Mouse (Mus musculus) brain, embryonic 14.5 days (tissue): Measurements from ENCODE around the gene Heatr6.

Experiments used
- CTCF ChIP-seq: fragments of 200-500 bp; IDR thresholded peaks from 2 replicates; pipeline ENCODE4 v1.5.1; 2012; ENCODE audit warnings: inconsistent platforms, mild to moderate bottlenecking, moderate library complexity, borderline replicate concordance; ENCODE audit not compliant: insufficient read depth, insufficient read length; ENCODE audit errors: extremely low read depth
- POLR2A ChIP-seq: fragments of 200-500 bp; IDR thresholded peaks from 2 replicates; pipeline ENCODE4 v1.6.1; 2012; ENCODE audit warnings: mild to moderate bottlenecking, inconsistent platforms, borderline replicate concordance; ENCODE audit not compliant: poor library complexity, insufficient read depth, insufficient read length, severe bottlenecking; ENCODE audit errors: extremely low read depth

GRCm38 (mm10) chr11:83753581-83754181 lies at the start of gene Heatr6:
- TF ChIP-seq CTCF: no peak
- TF ChIP-seq POLR2A: peak; percentile 42; the same call in 1 of the 2 replicates
